Mouse (Mus musculus) gastrocnemius, postnatal 14 days (tissue): ENCODE results near the gene Mcl1. TPM values are rescaled to one million over a fixed set of nuclear protein-coding genes. Genes with fewer than 3 reads are reported as not detected.

ENCODE experiments used
- DNase-seq: peaks from one replicate; pipeline ENCODE4 v3.0.0; 2021; ENCODE audit warnings: mixed read lengths
- intact Hi-C: fragments of 180-260 bp; cut with DNase I; formaldehyde crosslinking; loops from one replicate; pipeline ENCODE4 v1.15.1; 2025; ENCODE audit warnings: low total_unique reads
- total RNA-seq, 2 experiments: library from RNA; stranded (reverse); gene quantifications; 2 replicates each; pipeline ENCODE4 v1.2.3; 2021

Gene Mcl1
- total RNA-seq, 2 experiments from 2014 or later: 98.8 to 124 TPM

DNA sequence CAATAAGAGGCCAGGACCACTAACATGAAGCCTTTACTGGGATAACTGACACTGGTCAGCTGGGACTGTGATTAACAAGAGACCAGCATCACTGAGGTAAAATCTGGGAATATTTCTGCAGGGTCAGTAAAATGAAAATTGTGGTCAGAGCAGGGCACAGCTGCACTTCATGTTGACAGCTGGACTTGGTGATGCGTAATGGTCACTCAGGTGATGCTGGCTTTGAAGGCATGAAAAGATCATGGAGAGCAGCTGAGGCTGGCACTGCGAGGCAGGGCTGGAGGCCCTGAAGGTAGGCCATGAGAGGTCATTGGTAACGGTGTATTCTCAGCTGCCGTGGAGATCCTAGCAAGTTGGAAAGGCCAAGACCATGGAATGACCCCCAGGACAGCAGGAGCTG, 39.7 kb downstream of the Mcl1 start:
- DNase-seq: no peak
- intact Hi-C loops: no loop called here

DNA sequence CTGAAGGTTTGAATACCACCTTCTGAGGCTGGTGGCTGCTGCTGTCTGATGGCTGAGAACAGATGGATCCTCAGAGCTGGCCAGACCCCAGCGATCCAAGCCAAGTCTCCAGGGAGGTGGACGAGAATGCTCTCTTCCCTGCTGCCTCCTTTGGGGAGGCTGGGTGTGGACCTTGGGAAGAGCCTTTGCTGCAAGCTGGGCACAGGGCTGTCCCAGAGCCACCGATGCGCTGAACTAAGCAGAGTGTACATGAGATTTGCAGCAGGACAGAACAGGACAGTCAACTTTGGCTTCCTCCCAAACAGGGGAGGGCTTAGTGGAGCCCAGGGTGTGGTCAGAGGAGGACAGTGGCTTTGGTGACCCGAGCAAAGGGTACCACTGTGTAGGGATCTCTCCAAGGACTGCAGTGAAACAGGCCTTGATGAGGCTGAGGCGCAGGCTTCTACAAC, 41.7 kb downstream of the Mcl1 start:
- peak; percentile 64 for DNase-seq
- intact Hi-C loops: loop anchor here (10.0 kb wide), 1 partner anchor 175 kb away; the partner anchor contains the start of gene Ctss

DNA sequence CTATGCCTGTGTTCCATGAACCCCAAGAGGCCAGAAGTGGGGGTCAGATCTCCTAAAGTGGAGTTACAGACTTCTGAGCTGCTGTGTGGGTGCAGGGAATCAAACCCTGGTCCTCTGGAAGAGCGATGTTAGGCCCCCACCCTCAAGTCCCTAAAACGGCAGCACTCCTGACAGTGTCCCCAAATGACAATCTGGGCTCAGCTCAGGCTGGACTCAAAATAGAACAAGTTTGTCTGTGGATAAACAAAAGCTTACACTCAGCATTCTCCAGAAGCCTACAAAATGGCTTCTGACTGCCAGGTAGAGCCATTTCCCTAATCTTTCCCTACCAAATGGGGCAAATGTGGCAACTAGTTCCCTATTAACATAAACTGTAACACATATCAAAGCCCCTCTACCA, 42.5 kb downstream of the Mcl1 start:
- intact Hi-C loops: loop anchor here (10.0 kb wide), 1 partner anchor 176 kb away; the partner anchor contains the start of gene Ctss
- no peak for DNase-seq

GRCm38 (mm10) chr3:95701877-95702540, 43.4 kb downstream of the Mcl1 start:
- intact Hi-C loops: loop anchor here (10.0 kb wide), 1 partner anchor 177 kb away; the partner anchor contains the start of gene Ctss

GRCm38 (mm10) chr3:95703276-95703675, 44.7 kb downstream of the Mcl1 start:
- intact Hi-C loops: loop anchor here (10.0 kb wide), 1 partner anchor 178 kb away; the partner anchor contains the start of gene Ctss
- no peak for DNase-seq

More at GRCm38 (mm10) chr3:95701877-95702540, 43.4 kb downstream of the Mcl1 start:
- peak; percentile 87 for DNase-seq

DNA sequence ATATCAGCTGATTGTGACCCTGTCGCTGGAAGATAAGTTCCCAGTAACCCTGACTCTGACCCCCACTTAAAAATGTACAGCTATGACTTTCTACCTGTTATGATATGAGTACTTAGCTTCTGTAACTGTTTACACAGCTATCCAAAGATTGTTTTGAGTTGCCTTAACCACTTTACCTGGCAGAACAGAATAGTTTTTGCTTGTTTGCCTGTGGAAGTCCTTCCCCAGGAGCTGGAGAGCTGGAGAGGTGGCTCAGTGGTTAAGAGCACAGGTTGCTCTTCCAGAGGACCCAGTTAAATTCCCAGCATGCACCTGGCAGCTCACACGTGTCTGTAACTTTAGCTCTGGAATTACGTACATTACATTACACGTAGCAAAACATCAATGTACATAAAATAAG, 46.0 kb downstream of the Mcl1 start:
- intact Hi-C loops: loop anchor here (10.0 kb wide), 1 partner anchor 180 kb away; the partner anchor contains the start of gene Ctss

GRCm38 (mm10) chr3:95706273-95706672, 47.7 kb downstream of the Mcl1 start:
- intact Hi-C loops: loop anchor here (10.0 kb wide), 1 partner anchor 181 kb away; the partner anchor contains the start of gene Ctss

More for the DNA sequence above, 46.0 kb downstream of the Mcl1 start:
- DNase-seq: no peak

DNA sequence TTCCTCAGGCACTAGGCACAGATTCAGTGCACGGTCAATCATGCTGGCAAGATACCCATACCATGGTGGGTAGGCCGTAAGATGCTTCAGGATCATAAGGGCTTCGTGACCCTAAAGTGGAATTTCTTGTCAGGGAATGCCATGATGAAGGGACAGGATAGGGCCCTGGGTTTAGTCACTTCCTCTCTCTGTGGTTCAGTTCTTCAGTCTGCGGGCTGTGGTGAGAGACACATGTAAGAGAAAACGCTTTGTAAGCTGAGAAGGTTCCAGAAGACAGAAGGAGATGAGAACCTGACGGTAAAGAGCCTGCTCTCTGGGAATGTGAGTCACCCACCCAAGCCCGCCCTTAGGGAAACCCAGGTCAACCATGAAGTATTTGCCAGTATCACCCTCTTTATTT, 48.9 kb downstream of the Mcl1 start:
- intact Hi-C loops: loop anchor here (10.0 kb wide), 1 partner anchor 183 kb away; the partner anchor contains the start of gene Ctss
- DNase-seq: no peak

More at GRCm38 (mm10) chr3:95706273-95706672, 47.7 kb downstream of the Mcl1 start:
- no peak for DNase-seq

DNA sequence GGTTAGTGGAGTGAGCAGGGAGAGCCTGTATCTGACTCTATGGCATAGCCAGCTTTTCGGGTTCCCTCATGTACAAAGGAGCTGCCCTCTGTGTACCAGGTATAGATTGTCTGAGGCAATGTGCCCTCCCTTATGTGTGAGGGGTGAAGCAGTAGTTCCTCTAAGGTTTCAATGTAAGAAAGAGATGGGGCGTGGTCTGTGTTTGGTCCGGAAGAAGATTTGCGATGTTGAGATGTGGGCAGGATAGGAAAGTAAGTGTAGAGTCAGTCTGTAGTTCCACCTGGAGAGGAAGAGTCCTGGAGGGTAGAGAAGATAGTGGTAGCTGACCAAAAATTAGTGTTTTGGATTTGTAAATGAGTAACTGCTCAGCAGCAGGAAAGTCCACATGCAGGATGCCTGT, 50.5 kb downstream of the Mcl1 start:
- DNase-seq: no peak
- intact Hi-C loops: loop anchor here (10.0 kb wide), 1 partner anchor 184 kb away; the partner anchor contains the start of gene Ctss

GRCm38 (mm10) chr3:95709967-95710366, 51.4 kb downstream of the Mcl1 start:
- no peak for DNase-seq
- intact Hi-C loops: loop anchor here (10.0 kb wide), 1 partner anchor 185 kb away; the partner anchor contains the start of gene Ctss

Other genes with a start within 250 kb of the Mcl1 start
- 10 to 100 TPM; 38.8 to 39.3 TPM for gene Arnt, start 224.4 kb upstream of the Mcl1 start, total RNA-seq
- gene Ctsk, start 159.5 kb upstream of the Mcl1 start, total RNA-seq: 10 to 100 TPM; 19.3 to 21.5 TPM
- gene Ctss, start 132.0 kb upstream of the Mcl1 start, total RNA-seq: 1 to 10 TPM; 3.5 to 3.8 TPM
- gene Hormad1, start 99.1 kb upstream of the Mcl1 start, total RNA-seq: not detected
- 10 to 100 TPM; 13.6 to 14.5 TPM for gene Golph3l, start 69.9 kb upstream of the Mcl1 start, total RNA-seq
- 10 to 100 TPM; 78.4 to 79.8 TPM for gene Ensa, start 33.8 kb upstream of the Mcl1 start, total RNA-seq
- gene Adamtsl4, start 29.1 kb downstream of the Mcl1 start, total RNA-seq: 10 to 100 TPM; 27.1 to 50.8 TPM
- 10 to 100 TPM; 16.7 to 18.5 TPM for gene Ecm1, start 80.8 kb downstream of the Mcl1 start, total RNA-seq
- gene Tars2, start 101.4 kb downstream of the Mcl1 start, total RNA-seq: 10 to 100 TPM; 29.0 to 29.6 TPM
- 10 to 100 TPM; 29.0 to 29.3 TPM for gene Rprd2, start 160.1 kb downstream of the Mcl1 start, total RNA-seq
- 10 to 100 TPM; 12.2 to 13.9 TPM for gene Prpf3, start 197.1 kb downstream of the Mcl1 start, total RNA-seq
- gene Mrps21, start 212.7 kb downstream of the Mcl1 start, total RNA-seq: 100 to 1,000 TPM; 262 to 274 TPM
- 1 to 10 TPM in 1 of 2 experiments, under 1 TPM in 1; 0.90 to 1.7 TPM for gene Ciart, start 223.5 kb downstream of the Mcl1 start, total RNA-seq
- 10 to 100 TPM; 14.2 to 17.0 TPM for gene BC028528, start 233.2 kb downstream of the Mcl1 start, total RNA-seq
- gene Aph1a, start 235.2 kb downstream of the Mcl1 start, total RNA-seq: 10 to 100 TPM; 53.0 to 56.6 TPM
- 10 to 100 TPM; 39.2 to 64.9 TPM for gene Car14, start 245.9 kb downstream of the Mcl1 start, total RNA-seq